Mouse (Mus musculus): ENCODE measurements at regions not wholly inside any gene's neighbourhood (a gene's known extent, or its start where the extent isn't known, plus 50 kb on each side); places are given as distances from the start of the nearest gene placed in this dataset.

DNA sequence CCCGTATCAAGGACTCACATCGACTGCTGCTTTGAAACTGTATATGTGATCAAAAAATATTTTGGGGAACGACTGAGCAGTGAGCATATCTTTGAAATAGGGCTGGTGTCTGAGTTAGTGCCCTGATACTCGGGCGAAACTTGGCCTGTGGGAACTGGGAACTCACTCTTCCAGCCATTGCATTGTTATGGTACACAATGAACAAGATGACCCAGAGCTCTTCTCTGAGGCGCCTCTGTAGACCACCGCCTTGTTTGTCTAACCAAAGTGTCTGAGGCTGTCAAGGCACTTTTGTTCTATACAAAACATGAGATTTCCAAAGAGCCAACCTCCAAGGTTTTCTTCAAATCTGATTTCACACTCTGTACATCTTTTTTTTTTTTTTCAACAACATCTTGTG, 201.5 kb downstream of the Cog6 start:
- no peaks in the 10 kb centered on the region for H3K9me3 ChIP-seq (replicated peaks; ENCODE audit: control insufficient read depth, low read length)
- no peaks in the 10 kb centered on the region for H3K27me3 ChIP-seq (ENCODE audit: control insufficient read depth, insufficient read depth, low read length)
- no peaks in the 10 kb centered on the region for H3K36me3 ChIP-seq (ENCODE audit: control insufficient read depth, insufficient read depth)
- WGBS: 76% methylated on average over 7 of the region's 7 CpGs
- no peak overlapping the region for H3K4me2 ChIP-seq (ENCODE audit: low read depth, low read length)
- H3K9ac ChIP-seq (ENCODE audit: low read length): no peak overlapping the region
- H3K27ac ChIP-seq (ENCODE audit: low read length): no peak overlapping the region
- no peak for ATAC-seq (replicated peaks; ENCODE audit: extremely low read depth, insufficient read depth, low FRiP score)
- H3K4me1 ChIP-seq (ENCODE audit: control insufficient read depth, insufficient read depth, low read length): no peaks in the 10 kb centered on the region
- no peak overlapping the region for H3K4me3 ChIP-seq (ENCODE audit: low read length)

DNA sequence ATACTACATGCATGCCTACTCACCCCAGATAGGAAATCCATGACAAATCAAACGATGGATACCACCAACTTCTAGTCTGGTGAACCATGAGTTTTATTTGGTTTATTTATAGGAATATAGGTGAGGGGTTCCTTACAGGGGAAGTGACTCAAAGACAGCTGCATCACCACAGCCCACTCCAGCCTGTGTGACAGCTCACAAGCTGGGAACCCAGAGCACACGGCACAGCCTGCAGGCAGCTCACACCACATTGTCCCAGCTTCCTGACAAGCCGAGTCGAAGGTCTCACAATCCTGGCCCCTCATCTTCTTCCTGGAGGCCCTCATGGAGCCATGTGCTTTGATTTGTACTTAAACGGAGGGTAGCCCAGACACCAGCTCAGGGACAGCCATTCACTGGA, 214.7 kb downstream of the Cog6 start:
- no peak overlapping the region for H3K4me2 ChIP-seq (ENCODE audit: low read depth, low read length)
- H3K4me1 ChIP-seq (ENCODE audit: control insufficient read depth, insufficient read depth, low read length): peaks cover 6% of the 10 kb centered on the region; the same call in 1 of the 2 replicates
- WGBS: 61% methylated on average over 5 of the region's 5 CpGs
- H3K9me3 ChIP-seq (replicated peaks; ENCODE audit: control insufficient read depth, low read length): no peaks in the 10 kb centered on the region
- no peak overlapping the region for H3K4me3 ChIP-seq (ENCODE audit: low read length)
- no peak overlapping the region for H3K9ac ChIP-seq (ENCODE audit: low read length)
- no peak overlapping the region for H3K27ac ChIP-seq (ENCODE audit: low read length)
- no peaks in the 10 kb centered on the region for H3K27me3 ChIP-seq (ENCODE audit: control insufficient read depth, insufficient read depth, low read length)
- H3K36me3 ChIP-seq (ENCODE audit: control insufficient read depth, insufficient read depth): no peaks in the 10 kb centered on the region
- ATAC-seq (replicated peaks; ENCODE audit: extremely low read depth, insufficient read depth, low FRiP score): no peak

DNA sequence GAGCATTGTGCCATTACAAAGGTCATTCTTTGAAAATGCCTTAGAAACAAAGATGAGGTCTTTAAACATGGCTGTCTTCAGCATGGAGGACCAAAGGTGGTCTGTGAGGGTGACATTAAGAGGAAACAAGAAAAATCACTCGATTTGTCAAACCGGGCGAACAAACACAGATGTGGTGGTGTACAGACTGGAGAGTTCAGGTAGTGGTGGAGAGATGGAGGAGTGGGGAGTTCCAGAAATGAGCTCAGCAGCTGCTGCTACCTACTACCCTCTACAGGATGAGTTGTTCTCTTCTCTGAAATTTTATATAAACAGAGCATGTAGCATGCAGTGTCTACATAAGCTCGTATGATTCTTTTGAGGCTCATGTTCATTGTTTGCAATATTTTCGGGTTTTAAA, 215.6 kb downstream of the Cog6 start:
- Histone ChIP-seq H3K36me3 (ENCODE audit: control insufficient read depth, insufficient read depth) (no peaks in the 10 kb centered on the region), H3K27me3 (ENCODE audit: control insufficient read depth, insufficient read depth, low read length) (no peaks in the 10 kb centered on the region), H3K9me3 (replicated peaks; ENCODE audit: control insufficient read depth, low read length) (no peaks in the 10 kb centered on the region), H3K4me1 (ENCODE audit: control insufficient read depth, insufficient read depth, low read length) (peaks cover 6% of the 10 kb centered on the region; the same call in 1 of the 2 replicates), H3K4me3 (ENCODE audit: low read length) (no peak overlapping the region), H3K4me2 (ENCODE audit: low read depth, low read length) (no peak overlapping the region), H3K27ac (ENCODE audit: low read length) (no peak overlapping the region), H3K9ac (ENCODE audit: low read length) (no peak overlapping the region)
- WGBS: 87% methylated on average over 5 of the region's 5 CpGs
- ATAC-seq (replicated peaks; ENCODE audit: extremely low read depth, insufficient read depth, low FRiP score): no peak

DNA sequence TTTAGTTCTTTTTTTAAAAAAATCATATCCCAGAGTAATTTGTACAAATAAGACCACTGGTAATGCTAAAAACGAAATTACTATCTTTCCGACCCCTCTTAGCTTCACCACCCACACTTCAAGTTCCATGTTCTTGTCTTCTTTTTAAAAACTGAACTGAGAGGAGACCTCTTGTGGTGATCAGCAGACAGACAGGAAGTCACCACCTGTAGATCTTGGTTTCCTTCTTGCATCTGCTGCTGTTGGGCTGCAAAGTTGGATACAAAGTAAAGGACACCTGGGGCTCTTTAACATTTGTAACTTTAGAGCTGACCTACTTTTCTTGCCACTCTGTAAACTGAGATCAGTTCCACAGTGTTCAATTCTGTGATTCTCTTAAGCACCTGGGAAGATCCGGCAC, 216.4 kb downstream of the Cog6 start:
- H3K27ac ChIP-seq (ENCODE audit: low read length): no peak overlapping the region
- ATAC-seq (replicated peaks; ENCODE audit: extremely low read depth, insufficient read depth, low FRiP score): no peak
- peaks cover 6% of the 10 kb centered on the region; the same call in 1 of the 2 replicates for H3K4me1 ChIP-seq (ENCODE audit: control insufficient read depth, insufficient read depth, low read length)
- H3K9ac ChIP-seq (ENCODE audit: low read length): no peak overlapping the region
- no peaks in the 10 kb centered on the region for H3K27me3 ChIP-seq (ENCODE audit: control insufficient read depth, insufficient read depth, low read length)
- no peak overlapping the region for H3K4me3 ChIP-seq (ENCODE audit: low read length)
- H3K36me3 ChIP-seq (ENCODE audit: control insufficient read depth, insufficient read depth): no peaks in the 10 kb centered on the region
- 73% methylated on average over 3 of the region's 3 CpGs for WGBS
- H3K9me3 ChIP-seq (replicated peaks; ENCODE audit: control insufficient read depth, low read length): no peaks in the 10 kb centered on the region
- no peak overlapping the region for H3K4me2 ChIP-seq (ENCODE audit: low read depth, low read length)

DNA sequence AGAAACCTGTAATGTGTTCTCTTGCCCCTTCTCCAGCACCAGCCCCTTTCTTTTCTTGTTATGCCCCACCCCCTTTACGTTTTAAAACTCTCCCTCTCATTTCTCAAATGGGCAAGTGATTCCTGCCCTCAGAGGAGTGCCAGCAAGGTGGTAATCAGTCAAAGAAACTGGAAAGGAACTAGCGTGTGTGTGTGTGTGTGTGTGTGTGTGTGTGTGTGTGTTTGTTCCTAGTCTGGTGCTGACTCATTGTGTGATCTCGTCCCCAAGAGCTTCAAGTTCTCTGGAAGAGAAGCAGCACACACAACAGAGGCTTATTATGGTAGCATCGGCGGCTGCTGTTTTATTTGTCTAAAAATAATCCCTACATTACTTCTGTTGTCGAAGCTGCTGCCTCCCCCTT, 219.2 kb downstream of the Cog6 start:
- no peaks in the 10 kb centered on the region for H3K36me3 ChIP-seq (ENCODE audit: control insufficient read depth, insufficient read depth)
- peak overlapping the region; percentile 44 for H3K27ac ChIP-seq (ENCODE audit: low read length)
- peaks cover 6% of the 10 kb centered on the region; the same call in 1 of the 2 replicates for H3K4me1 ChIP-seq (ENCODE audit: control insufficient read depth, insufficient read depth, low read length)
- peak overlapping the region; percentile 25; the same call in 1 of the 2 replicates for H3K4me2 ChIP-seq (ENCODE audit: low read depth, low read length)
- H3K4me3 ChIP-seq (ENCODE audit: low read length): no peak overlapping the region
- WGBS: 10% methylated on average over 6 of the region's 6 CpGs
- ATAC-seq (replicated peaks; ENCODE audit: extremely low read depth, insufficient read depth, low FRiP score): no peak; the same call in 1 of the 2 replicates
- no peaks in the 10 kb centered on the region for H3K9me3 ChIP-seq (replicated peaks; ENCODE audit: control insufficient read depth, low read length)
- no peaks in the 10 kb centered on the region for H3K27me3 ChIP-seq (ENCODE audit: control insufficient read depth, insufficient read depth, low read length)
- no peak overlapping the region for H3K9ac ChIP-seq (ENCODE audit: low read length)

DNA sequence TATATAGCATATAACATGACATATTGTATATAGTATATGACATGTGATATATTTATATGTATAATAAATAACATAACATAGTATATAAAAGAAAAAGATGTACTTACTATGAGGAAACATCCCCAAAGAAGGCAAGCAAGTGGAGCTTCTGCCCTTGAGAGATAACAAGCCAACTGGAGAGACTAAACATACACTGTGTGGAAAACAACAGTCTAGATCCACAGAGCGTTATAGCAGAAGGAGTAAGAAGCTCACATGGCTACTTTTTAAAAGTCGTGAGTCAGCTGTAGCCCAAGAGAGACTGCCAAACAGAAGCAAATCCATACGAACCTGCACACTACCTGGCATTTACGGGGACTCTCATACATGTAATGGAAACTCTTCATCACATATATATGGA, 219.9 kb downstream of the Cog6 start:
- no peaks in the 10 kb centered on the region for H3K36me3 ChIP-seq (ENCODE audit: control insufficient read depth, insufficient read depth)
- no peak overlapping the region for H3K4me3 ChIP-seq (ENCODE audit: low read length)
- peaks cover 6% of the 10 kb centered on the region; the same call in 1 of the 2 replicates for H3K4me1 ChIP-seq (ENCODE audit: control insufficient read depth, insufficient read depth, low read length)
- no peaks in the 10 kb centered on the region for H3K27me3 ChIP-seq (ENCODE audit: control insufficient read depth, insufficient read depth, low read length)
- no peak overlapping the region for H3K9ac ChIP-seq (ENCODE audit: low read length)
- ATAC-seq (replicated peaks; ENCODE audit: extremely low read depth, insufficient read depth, low FRiP score): no peak
- H3K4me2 ChIP-seq (ENCODE audit: low read depth, low read length): no peak overlapping the region
- no peaks in the 10 kb centered on the region for H3K9me3 ChIP-seq (replicated peaks; ENCODE audit: control insufficient read depth, low read length)
- whole genome bisulfite sequencing: 78% methylated on average over 4 of the region's 4 CpGs
- no peak overlapping the region for H3K27ac ChIP-seq (ENCODE audit: low read length)

DNA sequence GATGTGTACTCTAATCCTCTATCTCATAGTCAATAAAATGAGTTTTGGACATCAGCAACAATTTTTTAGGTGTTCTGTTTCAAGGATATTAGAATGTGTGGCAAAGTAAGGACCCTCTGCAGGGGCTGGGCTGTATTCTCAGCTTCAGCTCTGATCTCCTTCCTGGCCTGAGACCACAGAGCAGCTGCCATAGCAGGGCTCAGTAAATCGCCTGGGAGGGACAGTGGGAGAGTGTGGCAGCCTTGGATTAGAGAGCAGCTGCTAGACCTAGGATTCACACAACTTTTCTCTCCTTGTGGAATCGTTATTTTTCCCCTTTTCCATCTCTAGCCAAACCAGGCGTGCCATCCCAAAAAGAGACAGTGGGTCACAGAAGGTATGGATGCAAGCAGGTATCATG, 222.8 kb downstream of the Cog6 start:
- WGBS: 70% methylated on average over 3 of the region's 3 CpGs
- H3K9ac ChIP-seq (ENCODE audit: low read length): no peak overlapping the region
- no peak overlapping the region for H3K27ac ChIP-seq (ENCODE audit: low read length)
- H3K4me3 ChIP-seq (ENCODE audit: low read length): no peak overlapping the region
- no peaks in the 10 kb centered on the region for H3K9me3 ChIP-seq (replicated peaks; ENCODE audit: control insufficient read depth, low read length)
- peaks cover 6% of the 10 kb centered on the region; the same call in 1 of the 2 replicates for H3K4me1 ChIP-seq (ENCODE audit: control insufficient read depth, insufficient read depth, low read length)
- no peaks in the 10 kb centered on the region for H3K27me3 ChIP-seq (ENCODE audit: control insufficient read depth, insufficient read depth, low read length)
- no peaks in the 10 kb centered on the region for H3K36me3 ChIP-seq (ENCODE audit: control insufficient read depth, insufficient read depth)
- H3K4me2 ChIP-seq (ENCODE audit: low read depth, low read length): no peak overlapping the region
- no peak for ATAC-seq (replicated peaks; ENCODE audit: extremely low read depth, insufficient read depth, low FRiP score)

DNA sequence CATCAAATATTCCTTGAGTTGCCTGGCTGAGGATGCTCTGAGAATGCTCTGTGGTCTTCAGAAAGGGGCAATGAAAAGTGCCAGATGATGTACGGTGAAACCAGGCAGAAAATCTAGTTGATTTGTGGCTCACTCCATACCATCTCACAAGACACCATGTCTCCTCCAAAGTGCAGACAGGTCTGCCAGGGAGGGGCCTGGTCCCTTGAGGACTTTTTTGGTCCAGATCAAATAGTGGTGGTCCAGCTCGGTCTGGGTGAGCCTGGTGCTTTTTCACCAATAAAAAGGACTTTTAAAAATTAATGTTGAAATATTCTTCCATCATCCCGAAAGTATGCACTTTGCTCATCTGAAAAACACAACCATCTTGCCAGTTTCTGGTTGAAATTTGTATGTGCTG, 224.2 kb downstream of the Cog6 start:
- Histone ChIP-seq H3K27me3 (ENCODE audit: control insufficient read depth, insufficient read depth, low read length) (no peaks in the 10 kb centered on the region), H3K4me1 (ENCODE audit: control insufficient read depth, insufficient read depth, low read length) (0 out of 2 replicates have a peak, but pooled peaks cover 3% of the 10 kb centered on the region), H3K36me3 (ENCODE audit: control insufficient read depth, insufficient read depth) (no peaks in the 10 kb centered on the region), H3K4me3 (ENCODE audit: low read length) (no peak overlapping the region), H3K9me3 (replicated peaks; ENCODE audit: control insufficient read depth, low read length) (no peaks in the 10 kb centered on the region), H3K9ac (ENCODE audit: low read length) (no peak overlapping the region), H3K4me2 (ENCODE audit: low read depth, low read length) (no peak overlapping the region), H3K27ac (ENCODE audit: low read length) (no peak overlapping the region)
- ATAC-seq (replicated peaks; ENCODE audit: extremely low read depth, insufficient read depth, low FRiP score): no peak
- 75% methylated on average over 3 of the region's 3 CpGs for WGBS

DNA sequence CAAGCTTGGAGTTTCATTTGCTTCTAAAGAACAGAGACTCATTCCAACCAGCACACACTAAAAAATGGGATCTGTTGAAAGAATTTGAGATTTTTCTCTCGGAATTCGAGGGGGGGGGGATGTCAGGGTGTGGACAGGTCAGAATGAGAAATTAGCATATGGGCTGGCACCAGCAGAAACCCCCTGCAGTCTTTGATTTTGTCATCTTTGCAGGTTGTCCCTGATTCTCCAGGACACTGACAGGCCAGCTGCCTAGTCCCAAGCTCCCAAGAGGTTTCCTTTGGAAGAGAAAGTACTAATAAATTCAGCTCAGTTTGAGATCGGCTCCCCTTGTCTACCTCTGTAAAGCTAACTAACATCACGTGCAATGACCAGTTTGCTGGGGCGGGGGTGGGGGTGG, 224.9 kb downstream of the Cog6 start:
- no peak for ATAC-seq (replicated peaks; ENCODE audit: extremely low read depth, insufficient read depth, low FRiP score)
- Histone ChIP-seq H3K9ac (ENCODE audit: low read length) (no peak overlapping the region), H3K4me3 (ENCODE audit: low read length) (no peak overlapping the region), H3K36me3 (ENCODE audit: control insufficient read depth, insufficient read depth) (no peaks in the 10 kb centered on the region), H3K4me2 (ENCODE audit: low read depth, low read length) (no peak overlapping the region), H3K4me1 (ENCODE audit: control insufficient read depth, insufficient read depth, low read length) (no peaks in the 10 kb centered on the region), H3K27me3 (ENCODE audit: control insufficient read depth, insufficient read depth, low read length) (no peaks in the 10 kb centered on the region), H3K9me3 (replicated peaks; ENCODE audit: control insufficient read depth, low read length) (no peaks in the 10 kb centered on the region), H3K27ac (ENCODE audit: low read length) (no peak overlapping the region)
- 46% methylated on average over 5 of the region's 5 CpGs for WGBS

DNA sequence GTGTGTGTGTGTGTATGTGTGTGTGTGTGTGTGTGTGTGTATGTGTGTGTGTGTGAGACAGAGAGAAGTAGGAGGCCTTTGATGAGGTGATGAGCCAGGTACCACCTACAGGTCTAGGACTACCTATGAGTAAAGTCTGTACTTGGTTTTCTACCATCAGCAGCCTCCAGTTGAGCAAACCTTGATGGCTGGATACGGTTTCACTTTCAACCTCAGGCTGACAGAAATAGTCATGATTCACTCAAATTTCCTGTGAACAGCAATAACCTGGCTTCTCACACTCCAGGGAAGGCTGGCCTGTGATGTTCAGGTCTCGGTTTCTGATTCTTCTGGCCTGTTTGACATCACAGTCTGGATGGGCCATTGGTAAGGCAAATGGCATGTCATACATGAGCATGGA, 226.1 kb downstream of the Cog6 start:
- ATAC-seq (replicated peaks; ENCODE audit: extremely low read depth, insufficient read depth, low FRiP score): no peak
- Histone ChIP-seq H3K4me2 (ENCODE audit: low read depth, low read length) (no peak overlapping the region), H3K27me3 (ENCODE audit: control insufficient read depth, insufficient read depth, low read length) (no peaks in the 10 kb centered on the region), H3K9me3 (replicated peaks; ENCODE audit: control insufficient read depth, low read length) (no peaks in the 10 kb centered on the region), H3K4me3 (ENCODE audit: low read length) (no peak overlapping the region), H3K4me1 (ENCODE audit: control insufficient read depth, insufficient read depth, low read length) (no peaks in the 10 kb centered on the region), H3K9ac (ENCODE audit: low read length) (no peak overlapping the region), H3K36me3 (ENCODE audit: control insufficient read depth, insufficient read depth) (no peaks in the 10 kb centered on the region), H3K27ac (ENCODE audit: low read length) (no peak overlapping the region)
- WGBS: 73% methylated on average over 2 of the region's 2 CpGs

All from heart, embryonic 16.5 days (tissue).